Mouse (Mus musculus) erythroblast, embryonic 14.5 days (primary cell): ENCODE measurements around the gene Minar1.

ENCODE experiments used
- GATA1 ChIP-seq: IDR thresholded peaks from 2 replicates; pipeline ENCODE4 v1.6.1; 2012; ENCODE audit warnings: low read length, inconsistent platforms, mixed read lengths
- TAL1 ChIP-seq: IDR thresholded peaks from 3 replicates; pipeline ENCODE4 v1.6.1; 2012; ENCODE audit warnings: low read length, inconsistent platforms, mixed read lengths

DNA sequence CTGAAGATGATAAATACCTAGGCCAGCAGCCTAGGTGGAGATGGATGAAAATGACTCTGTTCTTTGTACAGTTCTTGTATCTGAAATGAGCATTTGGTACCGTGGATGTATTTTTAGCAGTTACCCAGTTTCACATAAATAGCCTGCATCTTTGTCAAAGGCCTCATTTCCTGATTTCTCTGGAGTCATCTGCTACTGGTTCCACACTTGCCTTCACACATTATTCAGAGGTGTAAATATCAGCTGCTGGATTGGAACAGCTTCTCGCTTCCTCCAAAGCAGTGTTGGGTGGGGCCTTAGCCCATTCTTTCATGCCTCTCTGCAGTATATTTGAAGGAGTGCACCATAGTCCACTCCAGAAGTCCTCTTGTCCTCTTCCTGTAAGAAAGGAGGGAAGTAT lies 70.3 kb downstream of the Minar1 start:
- TF ChIP-seq GATA1 (no peak), TAL1 (no peak)
